Mouse (Mus musculus) gastrocnemius, postnatal 14 days (tissue): ENCODE results near the gene Ntm. TPM values are rescaled to one million over a fixed set of nuclear protein-coding genes. Genes with fewer than 3 reads are reported as not detected.

Experiments
- DNase-seq: peaks from one replicate; pipeline ENCODE4 v3.0.0; 2021; ENCODE audit warnings: mixed read lengths
- intact Hi-C: fragments of 180-260 bp; cut with DNase I; formaldehyde crosslinking; loops from one replicate; pipeline ENCODE4 v1.15.1; 2025; ENCODE audit warnings: low total_unique reads
- total RNA-seq, 2 experiments: library from RNA; stranded (reverse); gene quantifications; 2 replicates each; pipeline ENCODE4 v1.2.3; 2021

Gene Ntm
- total RNA-seq, 2 experiments from 2014 or later: 2.6 to 3.0 TPM

DNA sequence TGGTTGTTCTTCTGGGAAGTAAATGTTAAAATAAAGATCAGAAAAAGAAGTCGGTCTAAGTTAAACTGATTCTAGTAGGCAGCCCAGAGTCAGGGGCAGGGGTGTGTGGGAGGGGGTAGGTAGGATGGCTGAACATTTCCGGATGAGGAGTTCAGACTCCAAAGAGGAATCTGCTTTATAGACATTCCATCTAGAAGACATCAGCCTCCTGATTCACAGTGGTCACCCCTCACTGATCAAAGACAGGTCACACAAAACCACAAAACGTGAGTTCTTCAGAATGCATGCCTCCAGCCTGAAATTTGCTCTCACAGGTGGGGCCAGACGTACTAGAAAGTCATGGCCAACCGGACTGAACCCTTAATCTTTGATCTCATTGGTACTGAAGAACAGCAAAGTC is 895.4 kb downstream of the Ntm start:
- DNase-seq: no peak
- intact Hi-C loops: no loop called here

DNA sequence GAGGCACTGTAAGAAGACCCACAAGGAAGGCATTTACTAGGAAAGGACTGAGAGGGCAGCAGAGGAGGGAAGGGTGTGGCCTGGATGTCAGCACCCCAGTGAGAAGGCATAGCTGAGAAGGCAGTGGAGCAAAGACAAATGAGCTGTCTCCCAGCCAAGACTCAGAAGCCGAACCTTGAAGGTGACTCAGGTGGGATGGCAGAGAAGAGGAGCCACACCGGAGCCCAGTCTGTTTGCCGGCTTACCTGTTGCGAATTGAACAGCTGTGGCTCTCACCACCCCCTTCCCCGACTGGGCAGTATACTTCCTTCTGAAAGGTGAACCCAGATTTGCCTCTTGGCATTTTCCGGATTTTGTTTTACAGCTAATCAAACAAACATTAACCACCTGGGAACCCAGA is 902.6 kb downstream of the Ntm start:
- intact Hi-C loops: no loop called here
- no peak for DNase-seq

DNA sequence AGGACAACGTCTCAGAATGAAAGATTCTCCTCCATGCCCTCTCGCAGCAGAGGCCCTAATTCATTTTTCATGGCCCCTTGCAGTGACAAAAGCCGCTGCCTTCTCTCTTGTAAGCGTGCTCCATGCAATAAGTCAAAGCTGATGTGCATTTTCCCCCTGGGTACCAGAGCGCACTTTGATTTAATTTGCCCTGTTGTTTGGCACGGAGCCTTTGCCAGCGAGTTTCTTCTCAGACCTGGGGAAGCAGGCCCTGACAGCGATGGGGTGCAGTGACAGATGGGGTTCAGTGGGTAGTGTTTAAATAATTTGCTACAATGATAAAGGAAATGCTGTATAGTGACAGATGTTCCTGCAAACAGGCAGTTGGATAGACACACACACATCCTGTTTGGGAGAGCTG is 904.1 kb downstream of the Ntm start:
- intact Hi-C loops: no loop called here

DNA sequence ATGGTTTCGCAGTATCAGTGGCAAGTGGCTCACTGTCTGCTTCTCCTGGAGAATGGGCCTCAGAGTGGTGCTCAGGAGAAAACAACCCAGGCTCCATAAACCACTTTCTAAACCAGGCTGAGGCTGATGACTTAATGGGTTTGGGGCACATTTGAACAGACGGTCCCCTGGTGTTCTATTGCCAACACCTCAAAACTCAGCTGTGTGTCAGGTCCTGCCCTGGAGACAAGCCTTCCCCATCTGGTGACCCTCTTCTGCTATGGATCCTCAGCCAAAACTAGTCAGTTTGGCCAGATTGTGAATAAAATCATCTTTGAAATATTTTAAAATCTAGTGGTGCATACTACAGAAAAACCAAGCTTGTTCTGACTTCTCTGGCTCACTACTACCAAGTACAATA is 907.3 kb downstream of the Ntm start:
- no peak for DNase-seq
- intact Hi-C loops: no loop called here

More for the DNA sequence above, 904.1 kb downstream of the Ntm start:
- no peak for DNase-seq

DNA sequence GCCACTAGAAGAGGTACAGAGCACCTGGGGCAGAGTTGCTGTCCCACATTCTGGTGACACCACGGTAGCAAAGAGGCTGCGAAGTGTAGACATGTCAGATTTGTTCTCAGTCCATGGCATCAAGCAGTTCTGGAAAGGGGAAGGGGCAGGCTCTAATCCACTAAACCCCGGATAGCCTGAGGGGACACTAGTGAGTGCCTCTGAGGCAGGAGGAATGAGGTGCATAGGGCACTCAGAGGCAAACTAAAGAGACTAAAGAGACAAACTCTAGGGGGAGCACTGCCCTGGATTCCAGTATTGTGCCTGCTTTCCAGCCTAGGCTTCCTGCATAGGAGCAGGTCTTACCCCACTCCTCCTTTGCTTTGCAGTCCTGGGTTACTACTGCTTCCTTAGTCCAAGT is 926.5 kb downstream of the Ntm start:
- no peak for DNase-seq
- intact Hi-C loops: no loop called here

DNA sequence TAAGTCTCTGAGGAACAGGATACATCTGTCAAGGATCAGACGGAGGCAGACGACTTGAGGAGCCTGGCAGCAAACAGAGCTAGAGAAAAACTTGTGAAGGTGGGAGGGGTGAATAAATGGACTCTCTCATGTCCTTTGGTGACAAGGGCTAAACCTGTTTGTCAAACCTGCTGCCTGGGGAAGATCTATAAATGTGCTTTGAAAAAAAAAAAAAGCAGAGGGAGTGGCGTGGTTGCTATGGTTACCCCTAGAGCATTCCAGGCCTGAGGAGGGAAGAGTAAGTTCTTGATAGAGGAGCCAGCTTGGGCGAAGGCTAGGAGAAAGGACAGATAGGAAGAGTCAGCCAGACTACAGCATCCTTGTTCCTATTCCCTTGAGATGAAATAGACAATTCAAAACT is 926.9 kb downstream of the Ntm start:
- DNase-seq: no peak
- intact Hi-C loops: no loop called here

DNA sequence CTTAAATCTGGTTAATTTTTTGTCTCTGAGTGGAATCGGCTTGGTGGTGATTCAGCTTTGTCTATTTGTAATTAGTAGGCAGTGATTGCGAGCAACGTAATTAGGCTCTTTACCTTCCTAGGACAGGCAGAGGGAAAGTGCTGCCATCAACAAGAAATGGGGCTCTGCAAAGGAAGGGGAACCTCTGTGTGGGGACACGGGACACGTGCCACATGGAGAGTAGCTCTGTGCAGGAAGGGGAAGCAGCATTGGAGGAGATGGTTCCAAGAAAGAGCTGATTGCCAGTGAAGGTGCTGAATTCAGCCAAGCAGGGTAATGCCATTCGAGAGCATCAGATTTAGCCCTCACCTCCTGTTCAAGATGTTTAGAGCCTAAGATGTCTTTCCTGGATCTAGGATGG is 936.5 kb downstream of the Ntm start:
- no peak for DNase-seq
- intact Hi-C loops: no loop called here

DNA sequence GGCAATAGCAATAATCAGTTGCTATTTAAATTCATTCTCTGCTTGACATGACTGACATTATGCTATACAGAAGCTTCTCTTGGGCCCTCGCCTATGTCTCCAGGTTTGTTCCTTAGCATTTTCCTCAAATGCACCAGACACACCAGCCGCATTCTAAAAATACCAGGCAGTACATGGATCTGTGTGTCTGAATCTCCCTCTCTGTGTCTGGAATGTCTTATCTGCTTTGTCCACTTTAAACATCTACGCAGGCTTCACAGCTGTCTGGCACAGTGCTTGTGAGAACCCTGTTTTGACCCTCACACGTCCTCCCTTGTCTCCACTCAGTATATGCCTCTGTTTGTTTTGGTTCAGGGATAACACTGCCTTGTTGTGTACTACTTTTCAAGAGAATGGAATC is 937.3 kb downstream of the Ntm start:
- no peak for DNase-seq
- intact Hi-C loops: no loop called here

DNA sequence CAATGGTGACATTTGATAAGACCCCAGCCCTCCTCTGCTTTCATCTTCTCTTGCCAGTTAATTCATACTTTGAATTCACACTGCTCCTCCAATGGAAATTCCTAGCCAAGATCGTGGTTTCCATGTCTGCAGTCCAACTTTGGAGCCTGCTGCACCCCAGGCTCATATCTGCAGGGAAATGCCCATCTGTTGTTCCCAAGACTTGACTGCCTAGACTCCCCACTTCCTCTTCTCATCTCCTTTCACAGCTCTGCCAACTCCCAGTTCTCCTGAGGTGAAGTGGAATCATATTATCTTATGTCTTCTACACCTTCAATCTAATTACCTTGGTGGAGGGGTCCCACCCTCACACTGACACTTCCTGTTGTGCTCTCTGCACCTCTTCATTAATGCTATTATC is 937.8 kb downstream of the Ntm start:
- intact Hi-C loops: no loop called here
- no peak for DNase-seq

DNA sequence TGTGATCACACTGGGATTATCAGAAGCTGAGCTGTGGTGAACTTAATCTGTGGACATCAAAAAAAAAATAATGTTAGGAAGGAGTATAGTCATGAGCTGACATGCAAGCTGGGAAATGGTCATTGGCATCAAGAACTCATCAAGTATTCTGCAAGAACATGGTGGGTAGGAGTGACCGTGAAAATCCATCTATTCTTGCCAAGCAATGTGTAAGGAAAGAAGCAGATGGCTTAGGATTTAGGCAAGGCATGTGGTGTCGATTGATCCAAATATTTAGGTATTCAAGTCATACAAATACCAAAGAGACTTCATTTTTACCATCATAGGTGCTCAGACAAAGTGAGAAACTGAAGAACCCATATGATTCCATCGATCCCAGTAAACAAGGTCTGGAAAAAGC is 946.1 kb downstream of the Ntm start:
- no peak for DNase-seq

DNA sequence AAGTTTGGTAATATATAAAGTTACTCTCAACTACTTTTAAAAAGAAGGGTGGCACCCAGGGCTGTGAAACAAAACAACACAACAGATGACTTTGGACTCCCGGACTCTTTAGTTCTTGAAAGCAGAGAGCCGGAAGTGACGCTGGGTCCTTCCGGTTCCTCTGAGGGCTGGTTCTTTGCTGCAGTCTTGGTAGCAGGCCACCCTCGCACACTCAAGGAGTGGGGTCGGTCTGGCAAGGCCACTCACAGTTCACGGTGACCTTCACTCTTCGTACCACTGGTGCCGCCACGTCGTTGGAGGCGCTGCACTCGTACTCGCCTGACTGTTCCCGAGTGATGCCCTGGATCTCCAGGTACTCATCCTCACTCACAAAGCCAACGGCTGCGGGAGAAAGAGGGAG is 949.1 kb downstream of the Ntm start:
- intact Hi-C loops: no loop called here
- no peak for DNase-seq

More for the DNA sequence above, 946.1 kb downstream of the Ntm start:
- intact Hi-C loops: no loop called here

DNA sequence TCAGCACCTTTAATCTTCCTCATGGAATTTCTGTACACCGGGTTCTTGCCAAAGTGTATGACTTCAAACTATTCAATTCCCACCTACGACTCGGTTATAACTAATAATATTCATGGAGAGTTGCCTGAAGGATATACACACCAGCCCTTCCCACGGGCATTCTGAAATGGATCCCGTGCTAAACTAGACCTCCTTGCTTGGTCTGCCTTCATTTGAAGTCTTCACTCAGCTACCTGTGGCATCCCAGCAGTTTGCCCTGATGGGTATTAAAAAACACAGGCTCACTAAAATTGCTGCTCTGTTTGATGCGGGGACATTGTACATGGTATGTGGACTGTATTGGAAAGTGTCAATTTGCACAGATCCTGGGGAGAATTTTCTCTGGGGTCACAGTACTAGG is 950.4 kb downstream of the Ntm start:
- intact Hi-C loops: no loop called here
- DNase-seq: no peak

DNA sequence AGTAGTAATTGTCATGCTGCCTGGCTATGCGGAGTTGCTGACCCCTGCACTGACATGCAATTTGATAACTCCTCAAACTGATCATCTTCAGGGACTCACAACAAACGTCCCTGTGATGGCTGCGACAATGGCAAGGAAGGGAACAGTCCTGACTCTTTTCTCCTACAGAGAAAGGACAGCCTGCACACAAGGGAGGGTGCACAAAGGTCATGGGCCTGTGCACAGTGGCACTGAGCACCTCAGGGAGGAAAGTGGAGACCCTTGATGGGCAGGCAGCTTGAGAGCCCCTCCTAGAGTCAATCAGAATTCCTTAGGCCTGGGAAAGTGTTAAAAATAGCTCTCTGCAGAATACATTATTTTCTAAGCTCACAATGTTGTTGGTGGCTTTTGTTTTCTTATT is 951.5 kb downstream of the Ntm start:
- intact Hi-C loops: no loop called here
- DNase-seq: no peak

DNA sequence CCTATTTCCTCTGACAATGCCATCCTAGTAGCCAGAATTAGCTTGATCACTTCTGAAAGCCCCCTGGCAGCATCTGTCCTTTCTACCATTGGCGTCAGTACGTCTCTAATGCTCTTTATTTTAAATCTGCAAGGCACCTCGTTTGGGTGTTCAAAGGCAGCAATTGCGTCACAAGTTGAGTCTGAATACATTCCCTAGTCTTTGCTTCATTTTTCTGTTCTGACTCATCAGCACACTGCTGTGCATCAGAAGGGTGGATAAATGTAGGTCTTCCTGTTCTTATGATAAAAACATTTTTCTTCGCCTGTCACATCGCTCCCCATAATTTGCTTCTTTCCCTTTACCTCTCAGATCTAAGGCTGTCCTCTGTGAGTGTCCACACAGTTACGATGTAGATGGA is 958.4 kb downstream of the Ntm start:
- no peak for DNase-seq
- intact Hi-C loops: no loop called here

DNA sequence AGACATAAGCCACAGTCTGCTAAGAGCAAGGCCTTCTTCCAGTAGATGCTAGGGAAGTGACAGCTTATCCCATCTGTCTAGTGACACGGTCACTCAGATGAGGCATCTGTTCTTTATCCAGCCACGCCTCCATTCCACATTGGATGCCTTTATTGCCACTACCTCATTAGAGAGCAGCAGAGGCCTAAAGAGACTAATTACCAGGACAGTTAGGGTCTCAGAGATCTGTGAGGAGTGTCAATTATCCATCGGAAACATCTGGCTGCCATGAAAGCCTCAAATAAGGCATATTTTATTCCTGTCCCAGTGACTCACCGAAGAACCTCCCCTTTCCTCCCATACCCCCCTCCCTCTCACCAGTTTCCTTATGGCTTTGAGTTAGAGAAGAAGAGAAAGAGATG is 963.0 kb downstream of the Ntm start:
- DNase-seq: no peak
- intact Hi-C loops: no loop called here

DNA sequence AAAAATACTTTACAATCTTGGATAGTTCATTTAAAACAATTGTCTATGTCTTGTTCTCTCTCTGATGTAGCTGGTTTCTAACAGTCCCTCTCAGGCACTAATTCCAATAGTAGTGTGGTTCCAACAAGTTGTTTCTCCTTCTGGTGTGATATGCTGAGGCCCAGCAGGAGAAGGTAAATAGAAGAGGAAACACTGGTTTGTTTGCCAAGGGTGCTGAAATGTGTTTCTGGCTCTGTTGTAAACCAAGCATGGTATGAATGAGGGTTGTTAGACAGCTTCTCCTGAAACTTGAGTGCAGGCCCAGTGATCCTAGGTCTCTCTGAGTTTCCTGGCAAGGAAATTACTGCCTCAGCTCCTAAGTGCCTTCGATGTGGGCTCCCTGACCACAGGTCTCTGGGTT is 985.7 kb downstream of the Ntm start:
- DNase-seq: no peak
- intact Hi-C loops: no loop called here

DNA sequence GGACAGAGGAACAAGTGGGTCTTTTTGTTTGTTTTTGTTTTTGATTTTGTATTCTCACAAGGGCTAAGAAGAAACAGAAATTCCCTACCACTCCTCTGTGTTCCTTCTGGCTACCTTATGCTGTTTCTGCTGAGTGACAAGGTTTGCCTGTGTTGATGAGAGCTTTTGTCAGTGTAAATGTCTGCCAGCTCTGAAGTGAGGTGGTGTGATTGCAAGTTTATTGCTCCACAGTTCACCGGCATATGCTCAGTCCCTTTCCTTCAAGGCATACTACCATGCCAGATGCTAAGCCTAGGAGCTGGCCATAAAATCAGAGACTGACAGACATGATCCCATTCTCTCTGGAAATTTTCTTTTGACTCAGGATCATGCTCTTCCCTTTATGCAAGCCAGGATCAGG is 993.5 kb downstream of the Ntm start:
- DNase-seq: no peak
- intact Hi-C loops: no loop called here
